Mouse (Mus musculus) monocyte, adult 5-6 weeks (primary cell): ENCODE results near the gene Abcc1. TPM values are rescaled to one million over a fixed set of nuclear protein-coding genes. Genes with fewer than 3 reads are reported as not detected.

Source experiments
- ATAC-seq: fragments of 153-309, 156-312 bp; replicated peaks from 2 replicates; pipeline ENCODE4 v1.8.0; 2017; ENCODE audit warnings: mild to moderate bottlenecking; ENCODE audit not compliant: low TSS enrichment, insufficient number of reproducible peaks, severe bottlenecking, poor library complexity, low FRiP score
- total RNA-seq: library from RNA; stranded (forward); fragments of 200-1000, 200-491, 200-594 nt; gene quantifications from 3 replicates; pipeline ENCODE4 v1.2.3, GENCODE M21; 2017

The Abcc1 gene
- total RNA-seq, 1 experiment from 2014 or later, result 24.0 TPM

- ATAC-seq, result no peak
Measured at GRCm38 (mm10) chr16:14429371-14429770, 68.0 kb downstream of the Abcc1 start.

DNA sequence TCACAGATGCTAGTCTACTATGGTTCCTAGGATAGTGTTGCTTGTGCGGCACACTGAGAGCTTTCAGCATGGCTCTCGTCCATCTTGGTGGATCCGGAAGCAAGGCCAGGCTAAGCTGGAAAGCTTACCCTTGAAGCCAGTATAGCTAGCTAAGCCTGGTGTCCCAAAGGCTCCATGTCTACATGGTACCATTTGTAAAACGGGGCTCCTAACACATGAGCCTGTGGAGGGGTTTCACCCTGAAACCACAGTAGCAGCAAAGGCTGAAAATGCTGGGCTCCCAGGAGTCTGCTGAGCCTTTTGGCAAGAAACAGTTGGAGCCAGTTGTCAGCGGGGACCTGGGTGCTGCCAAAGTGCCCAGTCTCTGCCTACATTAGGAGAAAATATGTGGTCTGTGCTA, 71.6 kb downstream of the Abcc1 start:
- ATAC-seq, result no peak

- no peak for ATAC-seq
Measured at GRCm38 (mm10) chr16:14435526-14435925, 74.2 kb downstream of the Abcc1 start.

DNA sequence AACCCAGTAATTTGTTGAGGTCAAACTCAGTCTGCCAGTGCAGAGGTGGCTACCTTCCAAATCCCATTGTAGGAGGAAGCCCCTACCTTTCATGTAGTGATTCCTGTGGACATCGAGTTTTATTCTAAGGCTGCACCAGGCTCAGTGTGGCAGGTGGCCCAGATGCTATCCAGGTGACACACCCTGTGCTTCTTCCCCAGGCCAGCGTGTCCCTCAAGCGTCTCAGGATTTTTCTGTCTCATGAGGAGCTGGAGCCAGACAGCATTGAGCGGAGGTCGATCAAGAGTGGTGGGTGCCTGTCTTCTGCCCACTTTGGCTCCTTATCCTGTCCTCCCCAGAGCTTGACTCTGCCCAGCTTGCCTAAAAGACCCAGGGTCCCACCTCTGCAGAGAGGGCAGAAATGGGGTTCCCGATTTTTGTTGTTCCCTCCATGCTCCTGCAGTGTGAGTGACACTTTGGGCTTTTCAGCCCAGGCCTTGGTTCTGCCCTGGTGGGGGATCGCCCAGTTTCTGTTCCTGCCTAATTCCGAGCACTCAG, 76.2 kb downstream of the Abcc1 start:
- no peak for ATAC-seq

GRCm38 (mm10) chr16:14438561-14438960, 77.2 kb downstream of the Abcc1 start:
- ATAC-seq, result no peak

DNA sequence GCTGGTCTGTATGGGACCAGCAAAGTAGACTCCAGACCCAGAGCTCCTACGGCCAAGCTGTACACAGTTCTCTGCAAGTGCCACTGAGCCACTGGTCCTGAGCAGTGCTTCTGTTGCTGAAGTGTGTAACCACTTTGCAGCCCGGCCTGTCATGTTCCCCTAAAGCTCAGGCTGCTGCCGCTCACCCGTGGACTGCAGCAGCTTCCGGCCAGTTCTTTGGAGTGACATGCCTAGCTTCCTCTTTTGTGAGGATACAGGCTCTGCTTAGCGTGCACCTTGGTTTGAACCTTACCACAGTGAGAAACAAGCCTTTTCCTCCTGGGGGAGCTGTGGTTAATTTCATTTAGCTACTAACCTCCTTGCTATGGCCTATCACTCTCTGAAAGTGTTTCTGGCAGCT, 77.7 kb downstream of the Abcc1 start:
- ATAC-seq, result peak; percentile 42

- no peak for ATAC-seq
Measured at GRCm38 (mm10) chr16:14439801-14440614, 78.7 kb downstream of the Abcc1 start.

- no peak for ATAC-seq
Measured at GRCm38 (mm10) chr16:14444059-14444855, 82.9 kb downstream of the Abcc1 start.

GRCm38 (mm10) chr16:14445197-14445596, 83.8 kb downstream of the Abcc1 start:
- no peak for ATAC-seq

GRCm38 (mm10) chr16:14447366-14447765, 86.0 kb downstream of the Abcc1 start:
- no peak for ATAC-seq

DNA sequence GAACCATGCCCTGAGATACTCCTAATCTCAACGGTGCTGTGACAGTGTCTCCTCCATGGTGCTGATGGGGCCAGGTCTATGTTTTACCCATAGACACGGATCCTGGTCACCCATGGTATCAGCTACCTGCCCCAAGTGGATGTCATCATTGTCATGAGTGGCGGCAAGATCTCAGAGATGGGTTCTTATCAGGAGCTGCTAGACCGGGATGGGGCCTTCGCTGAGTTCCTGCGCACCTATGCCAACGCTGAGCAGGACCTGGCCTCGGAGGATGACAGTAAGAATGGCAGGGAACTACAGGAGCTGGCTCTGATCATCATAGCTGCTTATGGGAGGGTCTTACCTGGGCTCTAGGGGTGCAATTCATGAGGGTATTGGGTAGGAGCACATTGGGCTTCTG, 86.9 kb downstream of the Abcc1 start:
- ATAC-seq, result no peak

DNA sequence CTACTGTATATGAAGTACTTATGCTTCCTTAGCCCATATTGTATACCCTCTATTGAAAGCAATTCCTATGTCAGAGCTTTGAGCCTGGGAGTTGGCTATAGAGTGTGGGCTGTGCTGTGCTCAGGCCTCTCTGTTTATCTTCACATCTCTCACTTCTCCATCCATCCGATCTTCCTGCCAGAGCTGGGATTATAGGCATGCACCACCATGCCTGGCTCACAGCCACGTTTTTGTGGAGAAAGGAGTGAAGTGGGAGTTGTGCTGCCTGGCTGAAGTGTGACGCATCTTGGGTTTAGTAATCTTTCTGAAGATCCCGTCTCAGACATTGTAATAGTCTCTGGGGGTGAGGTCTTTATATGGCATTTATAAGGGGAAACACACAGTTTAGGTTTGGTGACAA, 88.5 kb downstream of the Abcc1 start:
- ATAC-seq, result no peak

- no peak for ATAC-seq
Measured at GRCm38 (mm10) chr16:14451374-14452046, 90.2 kb downstream of the Abcc1 start.

DNA sequence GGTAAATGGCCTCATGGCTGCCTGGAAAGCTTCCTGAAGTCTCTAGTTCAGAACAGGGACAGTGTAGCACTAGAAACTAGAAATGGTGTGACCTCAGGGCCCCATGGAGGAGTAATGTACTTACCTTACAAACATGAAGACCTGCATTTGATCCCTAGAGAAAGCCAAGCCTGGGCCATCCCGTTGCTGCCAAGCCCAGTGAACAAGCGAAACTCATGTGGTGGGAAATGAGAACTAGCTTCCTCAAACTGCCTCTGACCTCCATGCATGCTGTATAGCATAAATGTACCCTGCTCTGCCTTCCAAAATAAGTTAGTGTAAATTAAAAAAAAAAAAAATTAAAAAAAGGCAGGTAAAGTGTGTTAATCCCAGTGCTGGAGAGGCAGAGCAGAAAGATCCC, 101.2 kb downstream of the Abcc1 start:
- ATAC-seq, result no peak

GRCm38 (mm10) chr16:14465016-14465415, 103.7 kb downstream of the Abcc1 start:
- ATAC-seq, result no peak

- no peak for ATAC-seq
Measured at GRCm38 (mm10) chr16:14468351-14468750, 107.0 kb downstream of the Abcc1 start.

- ATAC-seq, result no peak
Measured at GRCm38 (mm10) chr16:14468841-14469240, 107.5 kb downstream of the Abcc1 start.

- ATAC-seq, result no peak
Measured at GRCm38 (mm10) chr16:14472171-14472570, 110.8 kb downstream of the Abcc1 start.

- no peak for ATAC-seq
Measured at GRCm38 (mm10) chr16:14473686-14474085, 112.3 kb downstream of the Abcc1 start.
